13 mouse cellular contexts compared by ENCODE assay signal in the genomic region with DNA sequence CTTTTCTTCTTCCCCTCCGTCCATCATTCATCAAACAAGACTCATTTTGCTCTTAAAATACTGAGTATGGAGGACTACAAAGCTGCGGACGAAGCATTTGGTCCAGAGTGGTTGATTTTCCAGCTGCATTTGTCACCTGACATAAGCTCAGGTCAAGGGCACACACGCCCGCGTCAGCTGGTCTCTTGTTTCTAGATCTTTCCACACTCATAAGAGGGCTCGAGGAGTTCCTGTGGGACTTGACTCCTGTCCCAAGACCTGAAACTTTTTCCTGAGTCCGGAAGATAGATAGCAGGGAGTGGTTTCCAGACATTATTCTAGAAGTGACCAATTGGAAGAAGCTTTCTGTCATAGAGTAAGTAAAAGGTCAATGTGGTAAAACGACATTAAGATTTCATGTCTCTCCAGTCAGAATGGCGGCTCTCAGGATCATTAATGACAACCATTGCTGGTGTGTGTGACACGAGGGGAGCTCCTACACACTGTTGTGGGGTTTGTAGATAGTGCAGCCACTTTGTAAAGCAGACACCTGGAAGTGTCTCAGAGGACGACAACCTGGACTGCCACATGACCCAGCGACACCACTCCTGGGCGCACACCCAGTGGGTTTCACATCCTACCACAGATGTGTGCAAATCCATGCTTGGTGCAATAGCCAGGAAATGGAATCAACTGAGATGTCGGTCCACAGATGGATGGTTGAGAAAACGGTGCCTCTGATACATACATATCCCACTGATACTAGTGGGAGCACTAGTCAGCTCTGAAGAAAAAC. TPM values are rescaled to one million over a fixed set of nuclear protein-coding genes. Genes with fewer than 3 reads are reported as not detected.
DNase-seq lines count a peak whose midpoint lies in the region; ATAC-seq lines count a peak whose summit lies in the region.
"Had no signal": no experiment of that assay in that cellular context is flagged by ENCODE, and none has a peak within 500 bp of the region (broad histone marks: within the 10 kb centered on the region; RNA-seq: fewer than 3 reads in every experiment).

No protein-coding gene starts in this region.

- H3K9ac ChIP-seq in heart, embryonic 11.5 days (ENCODE audit: low read depth, low read length): no peak overlapping the region
- H3K9ac ChIP-seq: lung, embryonic 14.5 days; midbrain, embryonic 12.5 days had no signal

- H3K4me3 ChIP-seq in heart, embryonic 11.5 days (ENCODE audit: low read depth, low read length): no peak overlapping the region

- H3K4me2 ChIP-seq in heart, embryonic 11.5 days: no peak overlapping the region

- H3K27me3 ChIP-seq in heart, embryonic 11.5 days (ENCODE audit: control insufficient read depth, insufficient read depth, low read length): no peaks in the 10 kb centered on the region
- H3K27me3 ChIP-seq: midbrain, embryonic 12.5 days had no signal

- no peaks in the 10 kb centered on the region for H3K4me1 ChIP-seq in heart, embryonic 11.5 days (ENCODE audit: control insufficient read depth, insufficient read depth, low read length)

- DNase-seq in heart, adult 11 months: peak; percentile 99
- peak; percentile 42 for DNase-seq in testis, postnatal 10 days (ENCODE audit: low spot score)
- no peak for DNase-seq in testis, postnatal 14 days (ENCODE audit: low spot score)
- DNase-seq in kidney, adult 9 months: peak; percentile 67
- DNase-seq in embryo, embryonic 11 days: no peak
- no peak for DNase-seq in adrenal gland, postnatal 14 days
- DNase-seq: layer of hippocampus, adult 9-11 months had no signal

- WGBS in heart, embryonic 11.5 days (ENCODE audit: insufficient replicate concordance): 61% methylated on average over 16 of the region's 16 CpGs

- no peaks in the 10 kb centered on the region for H3K9me3 ChIP-seq in heart, embryonic 11.5 days (replicated peaks; ENCODE audit: control insufficient read depth, low read length)
- H3K9me3 ChIP-seq: hindbrain, embryonic 10.5 days; midbrain, embryonic 12.5 days had no signal

- H3K36me3 ChIP-seq in heart, embryonic 11.5 days (ENCODE audit: control insufficient read depth, insufficient read depth, low read length): no peaks in the 10 kb centered on the region
- H3K36me3 ChIP-seq: hindbrain, embryonic 10.5 days; midbrain, embryonic 12.5 days had no signal

- H3K27ac ChIP-seq in heart, embryonic 11.5 days (ENCODE audit: low read depth, low read length): no peak overlapping the region
- H3K27ac ChIP-seq: midbrain, embryonic 12.5 days had no signal

- ATAC-seq in heart, embryonic 11.5 days (replicated peaks; ENCODE audit: insufficient number of reproducible peaks, low FRiP score, low TSS enrichment): no peak
- ATAC-seq in cerebellum, adult (ENCODE audit: insufficient number of reproducible peaks, low FRiP score, low TSS enrichment): no peak

RNA-seq across cellular contexts. Expression of gene Shf, which starts 12.6 kb away (rescaled TPM):
- 3.7 and 3.8 TPM in 2 replicates for polyA plus RNA-seq in heart, embryonic 11.5 days (2014; fragmentation: Nextera tagmentation; extraction: Ambion mirVana)
- total RNA-seq in adrenal gland, postnatal 14 days (2021): 11.7 and 14.6 TPM in 2 replicates

RNA-seq across cellular contexts. Expression of gene Slc28a2, which starts 44.8 kb away (rescaled TPM):
- polyA plus RNA-seq in heart, embryonic 11.5 days (2014; fragmentation: Nextera tagmentation; extraction: Ambion mirVana): 0.27 TPM in 2 replicates
- total RNA-seq in adrenal gland, postnatal 14 days (2021): 11.1 and 18.9 TPM in 2 replicates
- polyA plus RNA-seq: hindbrain, embryonic 10.5 days; limb, embryonic 11.5 days; midbrain, embryonic 12.5 days had no signal

Comparison
In these comparisons a context has a peak if more than half of its experiments do, and no peak if none do; other contexts are left out.
1. DNase-seq: peak in heart, adult 11 months (single experiment), testis, postnatal 10 days (single experiment) and kidney, adult 9 months (single experiment); none in testis, postnatal 14 days (single experiment), embryo, embryonic 11 days (single experiment) and adrenal gland, postnatal 14 days (single experiment).